8 mouse cellular contexts compared by ENCODE assay signal in genomic region chr19:46326756-46327305, GRCm38 (mm10). TPM values are rescaled to one million over a fixed set of nuclear protein-coding genes. Genes with fewer than 3 reads are reported as not detected.
DNase-seq lines count a peak whose midpoint lies in the region; ATAC-seq lines count a peak whose summit lies in the region.

Gene Psd, minus strand, starts transcription at chr19:46327156.

- H3K4me2 ChIP-seq in heart, embryonic 14.5 days (ENCODE audit: low read length), result peak within 1 kb of the TSS; percentile 100
- peak within 1 kb of the TSS; percentile 100 for H3K4me2 ChIP-seq in lung, embryonic 15.5 days

- DNase-seq in urinary bladder, adult 2 months (ENCODE audit: low spot score), result peak; percentile 23
- DNase-seq in urinary bladder, postnatal 10 days (ENCODE audit: low spot score), result no peak
- peak; percentile 86 to 92 for DNase-seq in cerebellum, postnatal 14 days
- no peak for DNase-seq in large intestine, adult 2 months (ENCODE audit: low read depth, low spot score)
- peak; percentile 80 to 83 for DNase-seq in right cerebral cortex, postnatal 10 days (ENCODE audit: low spot score in 2 of 2)
- no peak for DNase-seq in T-cell, adult 2 months (ENCODE audit: low spot score)

- peak within 1 kb of the TSS; percentile 66 for H3K9ac ChIP-seq in heart, embryonic 14.5 days (ENCODE audit: low read length)
- H3K9ac ChIP-seq in lung, embryonic 15.5 days, result peak within 1 kb of the TSS; percentile 70

- H3K9me3 ChIP-seq in heart, embryonic 14.5 days (ENCODE audit: control insufficient read depth, low read length), result no peaks in the 10 kb centered on the region
- no peaks in the 10 kb centered on the region for H3K9me3 ChIP-seq in lung, embryonic 15.5 days

- peaks cover 17% of the 10 kb centered on the region for H3K36me3 ChIP-seq in heart, embryonic 14.5 days (ENCODE audit: control insufficient read depth, insufficient read depth, low read length)
- H3K36me3 ChIP-seq in lung, embryonic 15.5 days, result peaks cover 11% of the 10 kb centered on the region; the same call in 1 of the 2 replicates

- peak within 1 kb of the TSS in 1 of 2 experiments; percentile 69; a peak in 2 of 4 replicates for H3K27ac ChIP-seq in heart, embryonic 14.5 days (replicated peaks in 1 of 2; ENCODE audit: control insufficient read depth in 1 of 2, insufficient read depth in 1 of 2, low read depth in 2 of 2, low read length in 2 of 2)
- peak within 1 kb of the TSS; percentile 89 for H3K27ac ChIP-seq in lung, embryonic 15.5 days

- no peak for ATAC-seq in heart, embryonic 14.5 days (ENCODE audit: insufficient number of reproducible peaks, insufficient read depth, low FRiP score, low read depth)
- no peak for ATAC-seq in lung, embryonic 15.5 days (ENCODE audit: borderline replicate concordance, extremely low read depth, low FRiP score, low TSS enrichment)

- peaks cover 8 to 19% of the 10 kb centered on the region in 2 experiments for H3K4me1 ChIP-seq in heart, embryonic 14.5 days (ENCODE audit: control insufficient read depth in 2 of 2, insufficient read depth in 2 of 2, low read length in 2 of 2)
- peaks cover 27% of the 10 kb centered on the region for H3K4me1 ChIP-seq in lung, embryonic 15.5 days

- 1% methylated on average over 35 of the region's 35 CpGs for WGBS in heart, embryonic 14.5 days
- WGBS in large intestine, adult 2 months, result 1% methylated on average over 35 of the region's 35 CpGs
- 2% methylated on average over 35 of the region's 35 CpGs for WGBS in lung, embryonic 15.5 days

- peak within 1 kb of the TSS; percentile 64 to 73 for H3K4me3 ChIP-seq in heart, embryonic 14.5 days (ENCODE audit: control insufficient read depth in 1 of 2, insufficient read depth in 1 of 2, low read depth in 1 of 2, low read length in 2 of 2)
- peak within 1 kb of the TSS; percentile 76 for H3K4me3 ChIP-seq in lung, embryonic 15.5 days

- peaks cover 58% of the 10 kb centered on the region for H3K27me3 ChIP-seq in heart, embryonic 14.5 days (ENCODE audit: control insufficient read depth, insufficient read depth, low read length)
- H3K27me3 ChIP-seq in lung, embryonic 15.5 days, result peaks cover 58% of the 10 kb centered on the region

RNA-seq across cellular contexts. Expression of gene Psd, which starts in this region (rescaled TPM):
- polyA plus RNA-seq in urinary bladder, adult 2 months (2012; rRNA removed), result 156 and 191 TPM in 2 replicates
- polyA plus RNA-seq in heart, embryonic 14.5 days (2014; fragmentation: Nextera tagmentation; extraction: Ambion mirVana), result 6.0 and 7.4 TPM in 2 replicates
- 29.0 and 38.8 TPM in 2 replicates for polyA plus RNA-seq in large intestine, adult 2 months (2012; rRNA removed)
- polyA plus RNA-seq in lung, embryonic 15.5 days (2015; fragmentation: Nextera tagmentation; extraction: Ambion mirVana), result 7.0 and 8.3 TPM in 2 replicates

Comparison
In these comparisons a context has a peak if more than half of its experiments do, and no peak if none do; other contexts are left out.
1. DNase-seq: peak in urinary bladder, adult 2 months (single experiment), cerebellum, postnatal 14 days (2 of 2) and right cerebral cortex, postnatal 10 days (2 of 2); none in urinary bladder, postnatal 10 days (single experiment), large intestine, adult 2 months (single experiment) and T-cell, adult 2 months (single experiment).